Mouse (Mus musculus) intestine, postnatal 0 days (tissue): Measurements from ENCODE around the gene Pde4dip. TPM values are rescaled to one million over a fixed set of nuclear protein-coding genes. Genes with fewer than 3 reads are reported as not detected.

Source experiments
- ATAC-seq: fragments of 200-750 bp; cut with Nextera tagmentation; 2 replicates; pipeline ENCODE4 v1.8.0; 2017; ENCODE audit warnings: mild to moderate bottlenecking, moderate TSS enrichment, moderate library complexity
- H3K27ac ChIP-seq: fragments of 300-500 bp; sonication (generic); 2 replicates; pipeline ENCODE4 v1.5.1; 2014; ENCODE audit warnings: mild to moderate bottlenecking, low read depth, low read length, moderate library complexity
- H3K27me3 ChIP-seq: fragments of 300-500 bp; sonication (generic); replicated peaks from 2 replicates; pipeline ENCODE4 v1.6.1; 2014; ENCODE audit warnings: low read length, mixed read lengths; ENCODE audit not compliant: control insufficient read depth, insufficient read depth
- H3K36me3 ChIP-seq: fragments of 300-500 bp; sonication (generic); 2 replicates; pipeline ENCODE4 v1.6.1; 2014; ENCODE audit warnings: mild to moderate bottlenecking, moderate library complexity; ENCODE audit not compliant: control insufficient read depth, insufficient read depth
- H3K4me1 ChIP-seq: fragments of 300-500 bp; sonication (generic); replicated peaks from 2 replicates; pipeline ENCODE4 v1.6.1; 2014; ENCODE audit warnings: antibody characterized with exemption, low read length, mixed read lengths; ENCODE audit not compliant: control insufficient read depth, insufficient read depth
- H3K4me2 ChIP-seq: fragments of 300-500 bp; sonication (generic); replicated peaks from 2 replicates; pipeline ENCODE4 v1.6.1; 2014; ENCODE audit warnings: low read depth, mild to moderate bottlenecking, moderate library complexity
- H3K4me3 ChIP-seq: fragments of 300-500 bp; sonication (generic); 2 replicates; pipeline ENCODE4 v1.5.1; 2014; ENCODE audit warnings: low read depth, low read length
- H3K9ac ChIP-seq: fragments of 300-500 bp; sonication (generic); 2 replicates; pipeline ENCODE4 v1.6.1; 2014; ENCODE audit warnings: mild to moderate bottlenecking, low read depth, low read length
- H3K9me3 ChIP-seq: fragments of 300-500 bp; sonication (generic); 2 replicates; pipeline ENCODE4 v1.6.1; 2016; ENCODE audit warnings: mixed run types; ENCODE audit not compliant: control insufficient read depth
- CTCF ChIP-seq: sonication (generic); IDR thresholded peaks from 2 replicates; pipeline ENCODE4 v1.5.1; 2016; ENCODE audit warnings: low read depth, mild to moderate bottlenecking, control low read depth, antibody characterized with exemption, moderate library complexity
- WGBS: fragments of 180-500 bp; shearing (Covaris S2); extraction: QIAGEN DNeasy Blood & Tissue Kit; methylation state at CpG from one replicate; pipeline ENCODE4 v1.1.7; 2014; 5-methylcytosine and 5-hydroxymethylcytosine counted together
- polyA plus RNA-seq: library from polyadenylated mRNA; unstranded; fragments of >200 nt; fragmentation: Nextera tagmentation; extraction: Ambion mirVana; gene quantifications from 2 replicates; pipeline ENCODE4 v1.2.1, GENCODE M21; 2015

Pde4dip gene
- polyA plus RNA-seq, 1 experiment from 2014 or later = 10.0 TPM

DNA sequence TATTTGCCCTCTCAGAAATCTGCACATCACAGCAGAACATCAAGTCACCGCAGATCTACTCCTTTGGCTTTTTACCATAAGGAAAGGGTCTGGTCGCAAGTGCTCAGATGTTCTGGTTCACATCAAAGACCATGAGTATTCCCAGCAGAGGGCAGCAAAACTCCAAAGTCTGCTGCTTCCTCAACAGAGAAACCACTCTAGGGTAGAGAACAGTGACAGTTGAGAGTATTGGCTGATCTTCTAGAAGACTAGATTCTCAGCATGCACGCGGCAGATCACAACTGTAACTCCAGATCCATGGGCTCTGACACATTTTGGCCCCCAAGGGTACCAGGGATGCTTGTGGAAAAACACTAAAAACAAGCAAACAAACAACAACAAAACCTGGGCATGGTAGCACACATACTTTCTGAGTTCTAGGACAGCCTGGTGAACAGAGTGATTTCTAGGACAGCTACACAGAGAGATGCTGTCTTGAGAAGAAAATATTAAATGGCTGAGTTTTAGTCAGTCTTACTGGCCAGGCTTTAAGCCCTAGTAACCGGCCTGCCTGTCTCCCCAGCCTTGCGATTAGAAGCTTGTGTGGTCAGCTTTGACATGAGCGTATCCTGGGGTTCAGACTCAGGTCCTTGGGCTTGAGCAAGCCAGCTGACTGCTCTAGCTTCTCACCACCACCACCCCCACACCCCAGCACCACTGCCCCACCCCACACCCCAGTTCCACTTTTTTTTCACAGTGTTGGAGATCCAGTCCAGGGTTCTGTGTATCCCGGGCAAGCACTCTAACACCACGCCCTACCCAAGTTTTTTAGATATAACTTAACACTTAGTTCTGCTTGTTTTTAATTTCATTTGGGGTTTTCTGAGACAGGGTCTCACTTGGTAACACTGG, 40.7 kb upstream of the Pde4dip start:
- Histone ChIP-seq H3K27ac (no peak overlapping the region), H3K27me3 (no peaks in the 10 kb centered on the region), H3K9ac (no peak overlapping the region), H3K9me3 (no peaks in the 10 kb centered on the region), H3K4me3 (no peak overlapping the region), H3K4me2 (no peak overlapping the region), H3K36me3 (no peaks in the 10 kb centered on the region), H3K4me1 (no peaks in the 10 kb centered on the region)
- 52% methylated on average over 9 of the region's 9 CpGs for WGBS
- ATAC-seq = no peak
- peak; percentile 91 for TF ChIP-seq CTCF

DNA sequence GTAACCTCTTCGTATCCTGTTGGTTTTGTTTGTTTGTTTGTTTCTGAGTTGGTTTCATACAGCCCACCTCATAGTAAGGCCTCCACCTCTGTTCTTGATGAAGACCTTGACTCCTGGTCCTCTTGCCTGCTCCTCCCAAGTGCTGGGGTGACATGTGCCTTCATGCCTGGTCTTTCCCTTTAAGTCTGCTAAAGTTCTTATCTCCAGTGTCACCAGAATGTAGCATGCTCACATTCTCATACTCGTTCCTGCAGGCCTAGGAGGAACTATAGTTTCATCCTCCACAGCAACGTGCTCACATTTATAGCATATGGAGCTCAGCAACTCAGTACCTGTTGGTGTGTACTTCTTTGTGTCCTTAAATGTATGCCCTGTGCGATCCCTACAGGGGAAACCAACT, 38.8 kb upstream of the Pde4dip start:
- 59% methylated on average over 4 of the region's 4 CpGs for WGBS
- no peaks in the 10 kb centered on the region for H3K4me1 ChIP-seq
- H3K9ac ChIP-seq = no peak overlapping the region
- H3K4me2 ChIP-seq = no peak overlapping the region
- no peak for TF ChIP-seq CTCF
- H3K27ac ChIP-seq = no peak overlapping the region
- H3K4me3 ChIP-seq = no peak overlapping the region
- no peaks in the 10 kb centered on the region for H3K9me3 ChIP-seq
- H3K27me3 ChIP-seq = no peaks in the 10 kb centered on the region
- no peak for ATAC-seq
- peaks cover 11% of the 10 kb centered on the region for H3K36me3 ChIP-seq

DNA sequence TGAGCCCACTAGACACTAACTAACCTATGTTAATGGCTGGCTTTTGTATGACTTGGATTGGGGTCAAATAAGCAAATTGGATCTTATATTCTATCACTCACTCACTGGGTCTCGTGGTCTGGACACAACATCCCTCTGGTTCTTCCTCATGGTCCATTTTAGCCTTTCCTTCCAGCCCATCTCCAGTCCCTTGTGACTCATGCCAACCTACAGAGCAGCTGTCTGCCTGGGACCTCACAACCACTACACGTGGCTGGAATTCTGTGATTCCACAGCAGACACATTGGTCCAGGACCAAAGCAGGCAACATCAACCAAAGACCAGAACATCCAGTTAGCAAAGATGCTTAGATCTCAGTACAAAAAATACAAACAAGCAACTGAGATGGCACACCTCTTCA, 36.7 kb upstream of the Pde4dip start:
- WGBS = 95% methylated on average over 2 of the region's 2 CpGs
- H3K9ac ChIP-seq = no peak overlapping the region
- no peaks in the 10 kb centered on the region for H3K4me1 ChIP-seq
- no peak overlapping the region for H3K4me2 ChIP-seq
- no peaks in the 10 kb centered on the region for H3K27me3 ChIP-seq
- H3K9me3 ChIP-seq = no peaks in the 10 kb centered on the region
- H3K27ac ChIP-seq = no peak overlapping the region
- TF ChIP-seq CTCF = no peak
- H3K4me3 ChIP-seq = no peak overlapping the region
- no peak for ATAC-seq
- H3K36me3 ChIP-seq = peaks cover 25% of the 10 kb centered on the region

DNA sequence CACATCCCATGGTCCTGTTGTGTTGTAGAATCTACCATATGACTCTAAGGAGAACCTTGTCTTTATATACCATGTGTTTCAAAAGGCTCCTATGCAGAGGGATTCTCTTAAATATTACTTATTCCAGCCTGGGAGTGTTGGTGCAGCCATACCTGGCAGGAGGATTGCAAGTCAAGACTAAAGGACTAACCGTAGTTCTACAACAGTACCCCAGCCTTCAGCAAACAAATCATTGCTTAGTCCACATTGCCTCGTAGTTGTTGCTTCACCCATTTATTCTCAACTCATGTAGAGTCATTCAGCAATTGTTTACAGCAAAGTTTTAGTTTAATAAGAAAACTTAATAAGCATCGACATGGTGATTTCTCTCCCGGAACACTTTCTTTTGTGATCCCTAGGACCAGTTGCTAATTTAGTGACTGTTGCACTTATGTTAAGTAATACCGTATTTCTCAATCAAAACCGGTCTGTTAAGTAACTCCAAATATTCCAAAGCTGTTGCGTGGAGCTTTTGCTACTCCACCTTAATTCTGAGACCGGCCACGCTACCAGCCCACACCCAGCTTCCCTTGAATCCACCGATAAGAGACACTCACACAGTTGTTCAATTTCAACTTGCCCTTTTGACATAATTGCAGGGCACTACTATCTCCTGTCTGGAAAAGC, 30.5 kb upstream of the Pde4dip start:
- Histone ChIP-seq H3K9ac (no peak overlapping the region), H3K9me3 (no peaks in the 10 kb centered on the region), H3K27me3 (no peaks in the 10 kb centered on the region), H3K4me2 (no peak overlapping the region), H3K4me1 (no peaks in the 10 kb centered on the region), H3K36me3 (peaks cover 77% of the 10 kb centered on the region), H3K4me3 (no peak overlapping the region), H3K27ac (no peak overlapping the region)
- WGBS = 88% methylated on average over 10 of the region's 10 CpGs
- no peak for TF ChIP-seq CTCF
- no peak for ATAC-seq

DNA sequence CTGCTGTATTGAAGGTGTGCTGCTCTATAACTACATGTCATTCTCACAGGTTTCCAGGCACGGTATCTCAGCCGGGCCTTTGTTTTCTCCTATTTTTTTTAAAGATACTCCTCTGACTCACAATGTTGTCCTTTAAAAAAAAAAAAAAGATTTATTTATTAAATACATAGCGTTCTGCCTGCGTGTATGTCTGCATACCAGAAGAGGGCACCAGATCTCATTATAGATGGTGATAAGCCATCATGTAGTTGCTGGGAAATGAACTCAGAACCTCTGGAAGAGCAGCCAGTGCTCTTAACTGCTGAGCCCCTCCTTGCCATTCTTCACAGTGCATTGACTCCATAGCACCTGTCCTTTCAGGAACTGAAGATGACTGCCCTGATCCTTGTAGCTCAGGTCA, 26.6 kb upstream of the Pde4dip start:
- Histone ChIP-seq H3K27ac (no peak overlapping the region), H3K36me3 (peaks cover 71% of the 10 kb centered on the region), H3K9ac (no peak overlapping the region), H3K27me3 (no peaks in the 10 kb centered on the region), H3K9me3 (no peaks in the 10 kb centered on the region), H3K4me1 (no peaks in the 10 kb centered on the region), H3K4me3 (no peak overlapping the region), H3K4me2 (no peak overlapping the region)
- peak; percentile 61 for TF ChIP-seq CTCF
- ATAC-seq = no peak
- WGBS = 66% methylated on average over 4 of the region's 4 CpGs

DNA sequence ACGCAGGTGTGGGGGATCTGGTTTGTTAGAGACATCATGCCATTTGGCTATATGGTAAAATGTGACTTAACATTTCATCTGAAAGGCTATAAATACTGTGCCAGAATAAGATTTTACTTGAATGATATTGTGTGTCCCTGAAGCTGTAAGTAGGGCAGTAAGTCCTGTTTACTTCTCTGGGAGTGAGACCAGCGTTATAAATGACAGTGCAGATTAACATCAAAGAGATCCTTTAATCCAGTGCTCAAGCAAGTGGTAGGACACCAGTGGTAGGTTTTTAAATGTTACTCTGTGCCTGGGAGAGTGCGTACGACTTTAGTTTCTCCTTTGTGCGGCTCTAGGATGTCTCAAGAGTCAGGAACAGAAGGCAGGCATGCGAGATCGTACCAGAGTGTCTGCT, 22.6 kb upstream of the Pde4dip start:
- 81% methylated on average over 7 of the region's 7 CpGs for WGBS
- Histone ChIP-seq H3K27ac (no peak overlapping the region), H3K27me3 (no peaks in the 10 kb centered on the region), H3K4me3 (no peak overlapping the region), H3K4me2 (no peak overlapping the region), H3K4me1 (no peaks in the 10 kb centered on the region), H3K9ac (no peak overlapping the region), H3K9me3 (no peaks in the 10 kb centered on the region), H3K36me3 (peaks cover 47% of the 10 kb centered on the region)
- no peak for TF ChIP-seq CTCF
- no peak for ATAC-seq
